Mouse (Mus musculus): ENCODE data around the gene Slc44a1. TPM values are rescaled to one million over a fixed set of nuclear protein-coding genes. Genes with fewer than 3 reads are reported as not detected.
A peak's percentile ranks its signal among the peaks of the same experiment; 100 is the strongest.

Gene Slc44a1
- polyA plus RNA-seq, 1 experiment = 67.4 TPM

DNA sequence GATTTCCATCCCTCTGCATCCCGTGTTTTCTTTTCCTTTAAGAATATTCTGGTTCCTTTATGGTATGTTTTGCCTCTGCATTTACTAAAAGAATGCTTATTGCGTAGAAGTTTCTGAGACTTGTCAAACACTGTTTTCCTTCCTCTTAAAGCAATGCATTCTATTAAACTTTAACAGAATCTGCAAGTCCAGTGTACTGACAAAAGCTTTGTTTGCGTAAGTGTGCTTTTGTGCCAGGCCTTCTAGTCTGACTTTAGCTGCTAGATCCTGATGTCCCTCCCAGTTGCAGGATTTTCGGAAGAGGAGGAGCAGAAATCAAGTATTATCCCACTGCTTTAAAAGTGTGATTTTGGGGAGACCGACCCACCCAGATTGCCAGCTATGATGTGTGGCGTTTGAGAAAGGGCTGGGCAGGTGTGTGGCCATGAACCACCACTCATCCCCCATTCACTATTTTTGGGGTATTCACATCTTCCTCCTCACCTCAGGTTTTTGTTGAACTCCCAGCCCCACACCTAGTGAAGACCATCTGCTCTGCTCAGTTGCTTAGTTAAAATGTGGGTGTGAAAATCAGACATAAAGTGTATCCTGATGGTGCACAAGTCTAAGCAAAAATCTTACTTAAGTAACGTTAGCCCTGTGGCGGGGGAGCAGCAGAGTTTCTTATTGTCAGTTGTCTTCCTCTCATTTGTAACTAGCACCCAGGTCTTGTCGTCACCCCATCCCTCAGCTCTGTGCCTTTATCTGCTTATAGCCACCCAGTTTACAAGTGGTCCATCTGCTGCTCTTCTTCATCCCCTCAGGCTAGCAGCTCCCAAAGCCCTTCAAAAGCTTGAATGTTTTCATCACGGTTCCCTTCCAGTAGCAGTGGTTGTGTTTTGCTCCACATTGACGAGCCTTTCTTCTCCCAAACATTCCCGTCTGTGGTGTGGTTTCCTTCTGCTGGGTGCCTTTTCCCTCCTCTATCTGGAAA, 47.3 kb downstream of the Slc44a1 start:
- H3K4me3 ChIP-seq (ENCODE audit: insufficient read depth, low read length) = no peak overlapping the region
- H3K27ac ChIP-seq (ENCODE audit: insufficient read depth, low read length) = no peak overlapping the region
- TF ChIP-seq CTCF (IDR thresholded peaks at IDR 0.05; ENCODE audit: extremely low read depth, insufficient read depth, low read length) = no peak
- TF ChIP-seq POLR2A (IDR thresholded peaks at IDR 0.05; ENCODE audit: extremely low read depth, insufficient read depth, low read length) = no peak
- peaks cover 11% of the 10 kb centered on the region; the same call in 1 of the 2 replicates for H3K4me1 ChIP-seq (ENCODE audit: control insufficient read depth, insufficient read depth, low read length)

GRCm38 (mm10) chr4:53488803-53489202, 48.6 kb downstream of the Slc44a1 start:
- TF ChIP-seq POLR2A (IDR thresholded peaks at IDR 0.05; ENCODE audit: extremely low read depth, insufficient read depth, low read length) = no peak
- no peak for TF ChIP-seq CTCF (IDR thresholded peaks at IDR 0.05; ENCODE audit: extremely low read depth, insufficient read depth, low read length)
- Histone ChIP-seq H3K4me3 (ENCODE audit: insufficient read depth, low read length) (no peak overlapping the region), H3K27ac (ENCODE audit: insufficient read depth, low read length) (no peak overlapping the region), H3K4me1 (ENCODE audit: control insufficient read depth, insufficient read depth, low read length) (peaks cover 11% of the 10 kb centered on the region; the same call in 1 of the 2 replicates)

GRCm38 (mm10) chr4:53490371-53490770, 50.2 kb downstream of the Slc44a1 start:
- Histone ChIP-seq H3K4me1 (ENCODE audit: control insufficient read depth, insufficient read depth, low read length) (peaks cover 11% of the 10 kb centered on the region; the same call in 1 of the 2 replicates), H3K27ac (ENCODE audit: insufficient read depth, low read length) (no peak overlapping the region), H3K4me3 (ENCODE audit: insufficient read depth, low read length) (no peak overlapping the region)
- no peak for TF ChIP-seq POLR2A (IDR thresholded peaks at IDR 0.05; ENCODE audit: extremely low read depth, insufficient read depth, low read length)
- TF ChIP-seq CTCF (IDR thresholded peaks at IDR 0.05; ENCODE audit: extremely low read depth, insufficient read depth, low read length) = no peak

DNA sequence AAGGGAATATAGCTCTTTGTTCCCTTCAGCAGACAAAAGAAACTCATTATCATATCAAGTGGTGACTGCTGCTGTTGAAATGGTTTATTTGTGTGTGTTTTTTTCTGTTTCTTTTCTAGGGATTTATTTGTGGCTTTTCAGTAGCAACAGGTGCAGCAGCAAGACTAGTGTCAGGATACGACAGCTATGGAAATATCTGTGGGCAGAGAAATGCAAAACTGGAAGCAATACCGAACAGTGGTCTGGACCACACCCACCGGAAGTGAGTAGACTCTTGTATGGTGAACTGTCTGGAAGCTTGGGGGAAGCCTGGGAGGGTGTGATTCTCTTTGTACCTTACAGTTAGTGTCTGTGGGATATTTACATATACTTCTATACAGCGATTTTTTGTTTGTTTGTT, 51.1 kb downstream of the Slc44a1 start:
- Histone ChIP-seq H3K4me3 (ENCODE audit: insufficient read depth, low read length) (no peak overlapping the region), H3K4me1 (ENCODE audit: control insufficient read depth, insufficient read depth, low read length) (peaks cover 9% of the 10 kb centered on the region; the same call in 1 of the 2 replicates), H3K27ac (ENCODE audit: insufficient read depth, low read length) (no peak overlapping the region)
- TF ChIP-seq POLR2A (IDR thresholded peaks at IDR 0.05; ENCODE audit: extremely low read depth, insufficient read depth, low read length) = no peak
- no peak for TF ChIP-seq CTCF (IDR thresholded peaks at IDR 0.05; ENCODE audit: extremely low read depth, insufficient read depth, low read length)

DNA sequence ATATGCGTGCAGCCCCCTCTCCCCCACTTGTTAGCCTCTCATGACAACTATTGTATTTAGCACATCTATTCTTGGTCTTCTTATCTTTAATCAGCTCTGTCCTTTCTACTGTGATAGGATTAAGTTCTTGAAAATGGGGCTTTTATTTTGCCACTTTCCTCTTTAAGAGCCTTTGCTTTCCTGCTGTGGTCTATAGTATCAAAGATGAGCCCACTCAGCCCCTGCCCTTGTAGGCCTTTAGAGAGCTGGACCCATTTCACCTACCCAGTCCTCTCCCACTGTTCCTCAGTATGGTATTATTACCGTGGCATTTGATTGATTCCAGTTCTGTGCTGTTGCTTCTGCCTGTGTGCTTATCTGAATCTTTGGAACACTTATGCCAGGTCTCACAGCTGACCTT, 55.4 kb downstream of the Slc44a1 start:
- Histone ChIP-seq H3K4me3 (ENCODE audit: insufficient read depth, low read length) (no peak overlapping the region), H3K27ac (ENCODE audit: insufficient read depth, low read length) (no peak overlapping the region), H3K4me1 (ENCODE audit: control insufficient read depth, insufficient read depth, low read length) (peaks cover 3% of the 10 kb centered on the region; the same call in 1 of the 2 replicates)
- TF ChIP-seq CTCF (IDR thresholded peaks at IDR 0.05; ENCODE audit: extremely low read depth, insufficient read depth, low read length) (no peak), POLR2A (IDR thresholded peaks at IDR 0.05; ENCODE audit: extremely low read depth, insufficient read depth, low read length) (no peak)

DNA sequence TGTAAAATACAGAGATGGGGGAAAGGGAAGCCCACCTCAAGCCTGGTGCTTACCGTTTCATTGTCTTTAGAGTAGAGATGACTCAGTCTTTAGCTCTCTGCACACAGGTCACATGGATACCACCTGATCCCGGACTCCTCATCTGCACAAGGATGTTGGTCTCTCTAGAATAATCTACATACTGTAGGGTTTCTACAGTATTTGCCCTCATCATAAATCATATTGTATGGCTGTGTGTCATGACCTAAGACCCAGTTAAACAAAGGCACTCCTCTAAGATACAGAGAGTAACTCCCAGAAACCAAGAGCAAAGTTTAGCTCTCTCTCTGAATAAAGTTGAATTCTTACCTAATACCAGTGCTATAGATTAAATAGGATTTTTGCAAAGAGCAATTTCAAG, 62.6 kb downstream of the Slc44a1 start:
- Histone ChIP-seq H3K4me1 (ENCODE audit: control insufficient read depth, insufficient read depth, low read length) (peaks cover 2% of the 10 kb centered on the region; the same call in 1 of the 2 replicates), H3K4me3 (ENCODE audit: insufficient read depth, low read length) (no peak overlapping the region), H3K27ac (ENCODE audit: insufficient read depth, low read length) (no peak overlapping the region)
- TF ChIP-seq CTCF (IDR thresholded peaks at IDR 0.05; ENCODE audit: extremely low read depth, insufficient read depth, low read length) (no peak), POLR2A (IDR thresholded peaks at IDR 0.05; ENCODE audit: extremely low read depth, insufficient read depth, low read length) (no peak)

DNA sequence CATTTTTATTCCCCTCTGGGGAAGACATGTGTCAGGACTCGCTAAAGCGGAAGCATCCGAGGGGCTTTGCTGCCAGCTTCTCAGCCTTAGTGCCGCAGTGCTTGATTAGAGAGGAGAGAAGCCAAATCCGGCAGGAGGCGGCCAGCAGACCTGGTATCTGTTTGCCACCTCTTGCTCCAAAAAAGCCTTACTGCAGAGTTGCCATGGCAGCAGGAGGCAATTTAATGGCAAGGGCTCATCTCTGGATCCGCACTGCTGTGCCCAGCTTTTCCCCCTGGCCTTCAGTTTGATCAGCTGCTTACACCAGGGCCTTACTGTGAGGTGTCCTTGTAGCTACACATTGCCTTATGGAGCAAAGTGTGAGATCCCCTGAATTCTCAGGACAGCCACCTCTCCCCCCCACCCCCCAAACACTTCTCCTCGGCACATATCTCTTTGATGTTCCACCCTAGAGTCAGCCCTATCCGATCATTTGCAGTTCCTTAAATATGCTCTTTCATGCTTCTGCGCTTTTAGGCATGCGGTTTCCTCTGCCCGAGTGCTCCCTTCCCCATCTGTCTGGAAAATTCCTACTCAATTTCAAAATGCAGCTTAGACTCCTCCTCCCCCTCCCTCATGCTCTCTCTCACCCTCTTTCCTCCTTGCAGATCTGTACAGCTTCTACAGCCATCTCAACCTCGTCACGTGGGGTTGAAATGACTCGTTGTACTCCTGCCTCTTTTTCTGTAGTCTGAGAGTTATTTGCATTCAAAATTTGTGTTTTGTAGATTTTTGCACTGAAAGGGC, 72.1 kb downstream of the Slc44a1 start:
- TF ChIP-seq CTCF (IDR thresholded peaks at IDR 0.05; ENCODE audit: extremely low read depth, insufficient read depth, low read length) = no peak
- no peak for TF ChIP-seq POLR2A (IDR thresholded peaks at IDR 0.05; ENCODE audit: extremely low read depth, insufficient read depth, low read length)

GRCm38 (mm10) chr4:53513276-53514081, 73.3 kb downstream of the Slc44a1 start:
- Histone ChIP-seq H3K4me1 (ENCODE audit: control insufficient read depth, insufficient read depth, low read length) (peaks cover 22% of the 10 kb centered on the region), H3K4me3 (ENCODE audit: insufficient read depth, low read length) (no peak overlapping the region), H3K27ac (ENCODE audit: insufficient read depth, low read length) (peak overlapping the region; percentile 36)
- no peak for TF ChIP-seq CTCF (IDR thresholded peaks at IDR 0.05; ENCODE audit: extremely low read depth, insufficient read depth, low read length)
- no peak for TF ChIP-seq POLR2A (IDR thresholded peaks at IDR 0.05; ENCODE audit: extremely low read depth, insufficient read depth, low read length)

More for the DNA sequence above, 72.1 kb downstream of the Slc44a1 start:
- peak overlapping the region; percentile 82 for H3K27ac ChIP-seq (ENCODE audit: insufficient read depth, low read length)
- H3K4me1 ChIP-seq (ENCODE audit: control insufficient read depth, insufficient read depth, low read length) = peaks cover 22% of the 10 kb centered on the region
- H3K4me3 ChIP-seq (ENCODE audit: insufficient read depth, low read length) = no peak overlapping the region
